Mouse (Mus musculus) natural killer cell, adult 2 months (primary cell): ENCODE results near the gene Gm9918.

ENCODE experiments used
- DNase-seq, 2 experiments: peaks; one replicate each; pipeline ENCODE4 v3.0.0; 2022; ENCODE audit warnings: low spot score in 2 of 2

Gm9918 gene

GRCm38 (mm10) chr15:102245461-102245881, 24.9 kb upstream of the Gm9918 start:
- DNase-seq = no peak

- DNase-seq = peak; percentile 59 to 65
These were observed 24.2 kb upstream of the Gm9918 start for GRCm38 (mm10) chr15:102245891-102246741.

- peak; percentile 66 to 71 for DNase-seq
These were observed 23.5 kb upstream of the Gm9918 start for GRCm38 (mm10) chr15:102246866-102247251.

DNA sequence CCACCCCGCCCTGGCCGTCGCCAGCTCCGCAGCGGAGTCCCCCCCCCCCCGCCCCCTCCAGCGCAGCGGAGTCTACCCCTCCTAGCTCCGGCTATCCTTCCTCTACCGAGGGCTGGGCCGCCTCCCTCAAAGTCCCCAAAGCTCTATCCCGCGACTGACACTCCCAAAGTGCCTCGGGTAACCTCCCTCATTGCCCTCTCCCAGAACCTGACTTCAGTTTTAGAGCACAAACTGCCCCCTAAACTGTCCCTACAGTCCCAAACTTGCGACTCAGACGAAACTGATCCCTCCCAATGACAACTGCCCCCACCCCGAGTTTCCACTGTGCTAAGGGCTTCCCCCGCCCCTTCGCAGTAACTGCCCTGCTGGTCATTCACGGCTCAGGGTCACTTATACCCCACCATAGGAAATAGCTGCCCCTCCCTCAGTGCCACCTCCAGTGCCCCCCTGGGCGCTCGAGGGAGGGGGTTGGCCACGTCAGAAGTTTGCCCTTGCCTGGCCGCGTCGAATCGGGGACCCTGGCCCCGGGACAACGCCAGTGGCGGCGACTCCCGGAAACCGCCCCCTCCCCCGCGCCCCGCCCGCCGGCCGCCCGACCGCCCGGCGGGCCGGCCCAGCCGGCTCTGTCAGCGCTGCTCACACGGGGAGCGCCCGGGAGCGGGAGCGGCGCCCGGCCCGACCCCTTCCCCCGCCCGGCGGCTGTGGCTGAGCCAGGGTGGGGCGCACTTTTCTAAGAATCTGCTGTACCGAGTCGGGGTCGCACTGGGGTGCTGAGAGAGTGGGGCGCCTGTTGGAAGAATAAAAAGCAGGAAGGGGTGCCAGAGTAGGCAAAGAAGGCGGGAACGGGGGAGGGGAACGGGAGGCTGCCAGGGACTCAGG, 22.9 kb upstream of the Gm9918 start:
- DNase-seq = peak; percentile 59 to 76

DNA sequence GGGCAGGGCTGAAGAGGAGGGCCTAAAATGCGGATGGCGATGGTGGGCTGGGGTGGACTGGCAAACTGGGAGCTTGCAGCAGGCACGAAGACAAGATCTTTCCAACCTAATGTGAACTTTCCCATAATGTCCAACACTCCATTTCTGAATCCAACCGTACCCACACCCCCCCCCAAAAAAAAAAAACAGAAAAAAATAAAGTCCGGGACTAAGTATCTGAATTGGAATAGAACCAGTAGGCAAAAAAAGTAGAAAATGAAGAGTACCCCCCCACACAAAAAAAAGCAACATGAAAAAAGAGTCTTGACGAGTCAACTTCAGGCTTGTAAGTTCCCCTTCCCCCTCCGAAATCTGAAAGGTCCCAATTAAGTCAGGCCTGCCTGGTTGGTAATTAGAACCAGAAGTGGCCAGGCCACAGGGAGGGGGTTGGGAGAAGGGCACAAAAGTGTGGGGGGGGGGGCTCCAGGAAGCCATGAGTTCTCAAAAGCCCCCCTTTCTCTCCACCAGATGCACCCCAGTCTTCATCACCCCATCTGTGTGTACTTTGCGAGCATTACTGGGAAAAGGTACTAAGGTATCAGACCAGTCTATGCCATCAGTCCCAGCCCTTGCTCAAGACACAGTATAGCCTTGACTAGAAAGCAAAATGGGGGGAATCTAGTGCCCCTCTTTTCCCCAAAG, 22.1 kb upstream of the Gm9918 start:
- no peak for DNase-seq

- DNase-seq = no peak
These were observed 21.6 kb upstream of the Gm9918 start for GRCm38 (mm10) chr15:102248812-102249191.

DNA sequence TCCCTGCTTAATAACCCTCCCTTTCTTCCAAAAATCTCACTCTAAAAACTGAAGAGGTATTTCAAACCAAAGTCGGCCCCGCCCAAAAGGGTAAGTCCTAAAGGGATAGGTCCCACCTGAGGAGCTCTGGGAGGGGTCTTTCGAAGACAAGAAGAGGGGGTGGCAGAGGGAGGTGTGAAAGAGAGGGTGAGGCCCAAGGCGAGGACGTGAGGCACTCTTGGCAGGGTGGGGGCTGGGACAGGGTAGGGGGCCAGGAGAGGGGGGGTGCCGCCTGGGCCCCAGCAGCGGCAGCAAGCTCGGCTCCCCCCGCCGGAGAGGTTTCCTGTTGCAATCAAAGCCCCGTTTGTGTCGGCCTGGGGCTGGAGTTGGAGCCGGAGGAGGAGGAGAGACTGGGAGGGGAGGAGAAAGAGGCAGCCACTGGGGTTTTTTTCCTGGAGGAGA, 21.1 kb upstream of the Gm9918 start:
- DNase-seq = no peak

DNA sequence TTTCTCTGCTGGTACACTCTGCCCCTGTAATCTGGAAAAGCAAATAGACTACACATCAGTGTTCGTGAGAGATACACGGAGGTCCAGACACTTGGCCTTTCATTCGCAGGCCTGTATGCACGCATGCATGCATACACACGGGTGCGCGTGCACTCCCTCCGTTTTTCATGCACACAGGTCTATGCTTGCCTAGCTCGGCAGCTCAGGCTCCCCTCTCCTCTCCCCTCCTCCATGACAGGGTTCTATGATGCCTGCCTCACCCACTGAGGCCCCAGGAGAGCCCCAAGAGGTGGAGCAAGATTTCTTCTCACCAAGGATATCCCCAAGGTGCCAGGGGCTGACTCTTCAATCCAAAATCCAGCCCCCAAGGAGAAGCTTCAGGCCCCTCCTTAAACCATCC, 20.4 kb upstream of the Gm9918 start:
- DNase-seq = no peak

GRCm38 (mm10) chr15:102250521-102250920, 19.8 kb upstream of the Gm9918 start:
- DNase-seq = no peak

- DNase-seq = no peak
These were observed 14.7 kb upstream of the Gm9918 start for GRCm38 (mm10) chr15:102255547-102256255.

- DNase-seq = no peak
These were observed 13.7 kb upstream of the Gm9918 start for GRCm38 (mm10) chr15:102256431-102257201.

- no peak for DNase-seq
These were observed 12.9 kb upstream of the Gm9918 start, which contains the start of gene Rarg for GRCm38 (mm10) chr15:102257202-102258075. Rarg (minus strand) TSS chr15:102257517.

DNA sequence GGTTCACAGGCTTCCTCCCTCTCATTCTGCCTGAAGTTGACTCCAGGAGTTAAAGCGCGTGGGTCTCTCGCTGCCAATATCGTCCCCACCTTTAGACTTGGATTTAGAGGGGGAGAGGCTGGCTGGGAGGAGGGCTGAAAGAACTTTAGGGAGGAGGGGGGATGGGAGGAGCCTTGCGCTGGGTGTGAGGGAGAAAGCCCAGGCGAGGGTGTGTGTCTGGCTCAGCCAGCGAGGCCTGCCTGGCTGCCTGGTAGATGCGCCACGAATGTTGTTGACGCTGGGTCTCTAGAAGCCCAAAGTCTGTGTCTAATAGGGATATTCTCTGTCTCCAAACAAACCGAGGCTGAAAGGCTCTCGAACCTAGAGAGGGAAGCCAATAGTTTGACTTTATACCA, 12.3 kb upstream of the Gm9918 start:
- DNase-seq = no peak

DNA sequence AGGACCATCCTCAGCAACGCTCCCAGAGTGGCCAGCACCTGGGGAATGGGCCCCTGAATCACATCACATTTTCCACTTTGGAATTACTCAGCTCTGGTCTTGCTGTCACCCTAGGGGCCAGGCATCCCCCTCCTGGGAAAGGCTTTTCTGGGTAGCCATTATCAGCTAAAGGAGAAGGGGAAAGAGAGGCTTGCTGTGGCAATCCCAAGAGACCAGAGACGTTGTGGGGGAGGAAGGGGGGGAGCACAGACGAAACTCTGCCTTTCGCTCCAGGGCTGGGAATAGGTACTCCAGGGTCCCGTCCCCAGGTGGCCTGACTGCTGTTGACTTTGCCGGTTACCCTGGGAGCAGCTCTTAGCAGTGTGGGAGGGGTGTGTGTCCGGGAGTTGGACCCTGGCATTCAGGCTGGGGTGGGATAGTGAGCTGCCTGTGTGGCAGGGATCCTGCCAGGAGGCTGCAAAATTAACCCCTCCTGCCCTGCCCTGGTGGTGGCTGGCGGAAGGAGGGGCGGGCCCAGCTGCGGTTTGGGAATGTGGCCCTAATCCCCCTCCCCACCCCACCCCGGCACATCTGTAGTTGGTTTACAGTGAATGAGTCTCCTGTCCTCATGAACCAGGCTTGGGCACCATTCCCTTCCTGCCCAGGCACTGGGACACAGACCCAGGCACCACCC, 11.6 kb upstream of the Gm9918 start:
- no peak for DNase-seq

- no peak for DNase-seq
These were observed 7.8 kb upstream of the Gm9918 start for GRCm38 (mm10) chr15:102262582-102262981.

- peak; percentile 35 to 36 for DNase-seq
These were observed 7.3 kb upstream of the Gm9918 start for GRCm38 (mm10) chr15:102263037-102263436.

DNA sequence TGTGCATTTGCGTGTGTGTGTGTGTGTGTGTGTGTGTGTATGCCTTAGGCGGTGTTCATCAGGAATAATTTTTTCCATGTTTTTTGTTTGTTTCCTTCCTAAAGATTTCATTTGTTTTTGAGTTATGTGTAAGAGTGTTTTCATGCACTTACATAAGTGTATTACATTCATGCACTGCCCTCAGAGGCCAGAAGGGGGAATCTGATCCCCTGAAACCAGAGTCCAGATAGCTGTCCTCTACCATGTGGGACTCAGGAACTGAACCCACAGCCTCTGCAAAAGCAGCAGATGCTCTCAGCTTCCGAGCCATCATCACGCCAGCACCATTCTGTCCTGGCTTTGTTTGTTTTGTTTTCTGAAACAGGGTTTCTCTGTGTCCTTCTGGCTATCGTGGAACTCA, 4.8 kb upstream of the Gm9918 start:
- DNase-seq = no peak

GRCm38 (mm10) chr15:102271441-102271840, 1.1 kb downstream of the Gm9918 start:
- no peak for DNase-seq
